Mouse (Mus musculus): Measurements from ENCODE around the gene C3.

Gene C3

DNA sequence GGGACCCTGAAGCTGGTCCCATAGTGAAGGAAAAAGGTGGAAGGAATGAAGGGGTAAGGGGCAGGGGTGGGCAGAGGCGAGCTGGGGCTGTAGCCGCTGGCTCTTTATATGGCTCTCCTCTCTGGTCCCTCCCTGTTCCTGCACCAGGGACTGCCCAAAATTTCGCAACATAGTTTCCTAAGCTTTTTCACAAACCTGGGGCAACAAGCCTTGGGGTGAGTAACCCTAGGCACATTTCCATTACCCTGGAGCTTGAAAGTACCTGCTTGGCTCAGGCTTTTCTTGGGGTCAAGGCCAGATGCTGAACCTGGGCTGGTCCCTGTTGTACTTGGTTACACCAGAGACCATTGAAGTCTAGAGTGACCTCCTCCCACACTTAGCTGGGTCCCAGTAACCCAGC lies at the start of gene C3:
Gene C3, minus strand, starts transcription at position 123 of the 400 bp plus-strand sequence.
- in situ Hi-C loops (cut with MboI, MseI), result no loop called here

DNA sequence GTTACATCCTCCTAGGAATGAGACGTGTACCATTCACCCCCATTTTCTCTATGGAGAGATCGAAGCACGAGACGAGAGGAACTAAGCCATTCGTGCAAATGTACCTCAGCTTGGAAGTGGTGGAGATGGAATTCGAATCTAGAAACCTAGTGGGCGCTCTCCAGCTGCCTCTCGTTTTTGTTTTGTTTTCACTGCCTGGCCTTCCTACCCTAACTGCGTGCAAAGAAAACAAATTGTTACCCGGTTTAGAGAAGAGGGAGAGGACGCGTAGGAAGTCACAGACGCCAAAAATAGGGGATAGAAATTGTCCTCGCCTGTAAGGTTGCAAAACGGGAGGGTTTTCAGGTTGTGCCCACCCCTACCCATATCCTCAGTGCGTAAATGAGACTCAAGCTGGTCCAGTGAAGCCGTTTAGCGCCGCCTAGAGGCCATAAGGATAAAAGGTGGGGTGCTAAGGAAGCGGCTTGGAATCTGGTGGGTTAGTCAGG lies 48.7 kb upstream of the C3 start:
- in situ Hi-C loops (cut with MboI, MseI), result loop anchor here (25.0 kb wide), 1 partner anchor 1264 kb away; the partner anchor contains the start of genes Mpnd and Stap2

DNA sequence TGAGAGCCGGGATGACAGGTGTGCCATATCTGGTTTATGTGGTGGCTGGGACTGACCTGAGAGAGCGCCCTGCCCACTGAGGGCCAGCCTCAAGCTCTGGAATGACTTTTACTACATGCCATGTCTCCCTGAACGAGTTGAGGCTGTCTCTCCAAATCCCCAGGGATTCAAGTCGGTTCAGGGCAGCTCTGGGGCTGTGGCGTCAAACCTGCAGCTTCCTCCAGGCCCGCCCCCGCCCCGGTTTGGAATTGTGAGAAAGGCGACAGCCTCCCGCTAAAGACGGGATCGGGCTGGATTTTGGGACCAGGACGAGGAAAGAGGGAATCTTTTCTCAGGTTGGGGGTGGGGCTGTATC lies 48.0 kb upstream of the C3 start:
- in situ Hi-C loops (cut with MboI, MseI), result loop anchor here (25.0 kb wide), 1 partner anchor 1264 kb away; the partner anchor contains the start of genes Mpnd and Stap2

DNA sequence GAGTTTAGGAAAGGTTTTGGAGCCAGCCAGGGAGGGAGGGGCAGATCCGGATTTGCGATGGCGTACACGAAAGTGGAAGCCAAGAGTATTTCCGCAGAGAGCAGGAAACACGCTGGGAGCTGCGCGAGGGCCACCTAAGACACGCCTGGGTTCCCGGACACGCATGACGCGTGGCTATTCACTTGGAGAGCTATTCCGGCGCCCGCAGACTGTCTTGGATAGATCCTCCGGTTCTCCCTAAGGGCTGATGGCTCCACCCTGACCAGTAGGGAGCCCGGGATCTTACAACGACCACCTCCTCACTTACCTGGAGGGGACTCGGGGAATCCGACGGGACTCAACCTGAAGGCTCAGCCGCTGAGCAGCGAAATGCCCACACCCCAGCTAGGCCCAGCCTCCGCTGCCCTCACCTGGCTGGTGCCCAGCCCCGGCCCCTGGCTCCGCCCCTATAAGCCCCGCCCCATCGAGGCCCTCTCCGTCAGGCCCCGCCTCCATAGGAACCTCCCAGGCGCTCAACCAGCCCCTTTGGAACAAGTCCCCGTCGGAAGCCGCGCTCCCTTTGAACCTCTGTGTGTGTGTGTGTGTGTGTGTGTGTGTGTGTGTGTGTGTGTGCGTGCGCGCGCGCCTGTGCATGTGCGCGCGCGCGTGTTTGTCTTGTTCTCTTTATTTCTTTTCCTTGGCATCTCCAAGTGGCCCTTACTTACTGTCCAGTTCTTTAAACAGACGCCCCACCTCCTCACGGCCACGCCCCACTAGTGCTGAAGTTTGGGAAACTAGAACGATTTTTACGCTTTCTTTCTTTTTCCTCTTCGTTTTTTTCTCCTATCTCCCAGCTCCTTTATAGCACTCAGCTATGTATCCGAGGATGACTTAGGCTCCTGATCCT lies 47.4 kb upstream of the C3 start:
- in situ Hi-C loops (cut with MboI, MseI), result loop anchor here (25.0 kb wide), 1 partner anchor 1263 kb away; the partner anchor contains the start of genes Mpnd and Stap2

DNA sequence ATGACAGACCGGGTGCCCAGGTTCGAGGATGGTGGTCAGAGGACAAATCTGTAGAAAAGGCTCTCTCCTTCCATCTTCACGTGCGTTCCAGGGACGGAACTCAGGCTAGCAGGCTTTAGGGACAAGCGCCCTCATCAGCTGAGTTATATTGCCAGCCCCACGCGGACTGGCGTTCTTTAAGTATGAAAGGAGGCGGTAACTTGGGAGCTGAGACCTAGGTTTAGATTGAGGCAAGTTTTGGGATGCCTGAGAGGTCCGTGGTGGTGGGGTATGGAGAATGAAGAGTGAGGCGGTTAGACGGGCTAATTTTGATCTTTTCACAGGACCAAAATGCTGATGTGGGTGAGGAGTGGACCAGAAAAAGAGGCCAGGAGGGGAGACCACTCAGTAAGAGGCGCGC lies 46.8 kb upstream of the C3 start:
- in situ Hi-C loops (cut with MboI, MseI), result loop anchor here (25.0 kb wide), 2 partner anchors 962 to 1262 kb away; partner anchors contain the start of genes Arrdc5, Mpnd, Stap2 and Uhrf1

DNA sequence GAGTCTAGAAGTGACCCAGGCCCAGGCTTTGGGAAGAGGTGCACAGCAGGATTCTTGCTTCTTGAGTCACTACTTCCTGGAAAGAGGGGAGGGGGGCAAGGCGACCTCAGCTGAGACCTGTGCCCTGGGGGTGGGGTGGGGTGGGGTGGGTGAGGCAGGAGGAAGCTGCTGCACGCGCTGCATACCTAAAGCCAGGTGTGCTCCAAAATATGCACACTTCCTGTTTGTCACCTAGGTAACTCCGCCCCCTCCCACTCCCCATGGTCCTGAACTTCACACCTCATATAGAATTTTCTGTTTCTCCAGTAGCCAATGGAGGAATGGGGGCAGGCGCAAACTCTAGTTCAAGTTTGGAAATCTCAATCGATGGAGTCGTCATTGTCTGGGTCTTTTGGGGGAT lies 45.9 kb upstream of the C3 start:
- in situ Hi-C loops (cut with MboI, MseI), result loop anchor here (25.0 kb wide), 1 partner anchor 962 kb away; the partner anchor contains the start of genes Arrdc5 and Uhrf1

DNA sequence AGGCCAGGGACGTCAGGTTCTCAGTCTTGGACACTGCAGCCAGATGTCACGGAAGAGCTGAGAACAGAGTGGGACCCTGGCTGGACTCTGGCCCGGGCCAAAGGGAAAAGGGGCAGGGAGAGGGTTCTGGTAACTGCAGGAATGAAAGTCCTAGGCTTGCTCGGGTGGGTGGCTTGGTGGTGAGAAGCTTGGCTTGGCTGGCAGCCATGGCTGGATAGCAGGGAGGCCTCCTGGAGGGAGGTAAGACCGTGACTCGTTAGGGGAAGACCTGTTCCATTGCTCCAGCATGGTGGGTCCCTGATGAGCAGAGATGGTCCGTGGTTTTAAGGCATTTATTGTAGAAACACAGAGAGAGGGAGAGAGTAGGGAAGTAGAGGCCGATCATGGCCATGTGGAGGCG lies 43.4 kb upstream of the C3 start:
- in situ Hi-C loops (cut with MboI, MseI), result loop anchor here (25.0 kb wide), 1 partner anchor 959 kb away; the partner anchor contains the start of genes Arrdc5 and Uhrf1

DNA sequence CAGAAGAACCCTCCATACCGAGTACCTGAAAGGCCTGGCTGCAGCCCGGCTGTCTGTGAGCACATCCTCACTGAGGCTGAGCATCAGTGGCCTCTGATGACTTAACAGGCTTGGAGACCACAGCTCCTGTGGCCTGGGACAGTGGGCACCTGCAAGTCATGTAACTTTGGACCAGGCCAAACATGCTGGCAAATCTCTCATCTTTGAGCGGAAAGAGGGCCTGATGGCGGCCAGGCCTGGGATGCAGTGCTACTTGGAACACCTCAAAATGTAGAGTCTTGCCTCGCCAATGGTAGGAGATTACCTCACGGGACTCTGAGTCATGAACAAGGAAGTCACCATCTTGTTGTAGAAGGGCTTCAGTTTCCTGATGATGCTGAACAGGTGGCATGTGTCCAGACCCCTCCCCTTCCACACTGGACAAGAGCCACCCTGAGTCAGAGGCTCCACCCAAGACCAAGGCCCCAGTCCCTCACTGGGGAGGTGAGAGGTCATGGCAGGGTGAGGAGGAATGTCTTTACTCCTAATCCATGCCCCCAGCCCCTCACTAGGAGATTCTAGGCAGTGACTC lies 39.7 kb upstream of the C3 start:
- in situ Hi-C loops (cut with MboI, MseI), result loop anchor here (25.0 kb wide), 1 partner anchor 955 kb away; the partner anchor contains the start of genes Arrdc5 and Uhrf1

DNA sequence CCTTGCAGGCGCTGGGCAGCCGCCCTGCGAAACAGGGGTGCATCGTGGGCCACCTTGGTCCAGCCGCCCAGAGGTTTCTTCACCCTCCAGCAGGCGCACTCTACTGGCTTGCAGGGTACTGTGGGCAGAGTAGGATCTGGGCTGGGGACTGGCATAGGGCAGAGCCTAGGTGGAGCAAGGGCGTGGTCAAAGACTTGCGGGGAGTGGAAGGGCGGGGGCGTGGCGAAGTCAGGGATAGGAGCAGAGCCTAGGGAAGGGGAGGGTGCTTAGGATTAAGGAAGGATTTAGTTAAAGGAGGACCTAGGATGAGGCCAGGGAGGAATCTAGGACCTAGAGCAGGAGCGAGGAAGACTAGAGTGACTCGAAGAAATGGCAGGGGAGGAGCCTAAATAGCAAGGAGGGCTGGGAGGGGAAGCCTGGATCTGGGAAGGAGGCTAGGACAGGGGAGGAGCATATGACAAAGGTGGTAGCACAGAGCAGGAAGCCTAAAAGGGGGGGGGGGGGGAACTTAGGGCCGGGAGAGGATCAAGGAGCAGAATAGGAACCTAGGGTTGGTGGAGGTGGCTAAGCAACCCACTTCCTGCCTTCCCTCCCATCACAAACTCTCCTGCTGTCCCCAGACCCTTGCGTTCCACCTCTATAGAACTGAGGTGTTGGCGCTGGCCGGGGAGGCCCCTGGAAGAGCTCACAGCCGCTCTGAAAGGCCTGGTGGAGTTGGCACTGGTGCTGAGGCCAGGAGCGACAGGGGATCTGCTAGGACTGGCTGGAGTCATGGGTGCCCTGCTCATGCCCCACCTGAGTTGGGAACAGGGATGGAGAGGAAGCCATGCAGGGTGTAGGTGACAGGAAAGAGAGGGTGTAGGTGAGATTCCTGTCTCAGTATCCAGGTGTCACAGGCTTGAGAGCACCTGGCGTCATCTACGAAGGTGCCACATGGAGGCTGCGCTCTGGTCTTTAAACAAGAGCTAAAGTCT lies 37.3 kb upstream of the C3 start:
- in situ Hi-C loops (cut with MboI, MseI), result loop anchor here (25.0 kb wide), 1 partner anchor 953 kb away; the partner anchor contains the start of genes Arrdc5 and Uhrf1

DNA sequence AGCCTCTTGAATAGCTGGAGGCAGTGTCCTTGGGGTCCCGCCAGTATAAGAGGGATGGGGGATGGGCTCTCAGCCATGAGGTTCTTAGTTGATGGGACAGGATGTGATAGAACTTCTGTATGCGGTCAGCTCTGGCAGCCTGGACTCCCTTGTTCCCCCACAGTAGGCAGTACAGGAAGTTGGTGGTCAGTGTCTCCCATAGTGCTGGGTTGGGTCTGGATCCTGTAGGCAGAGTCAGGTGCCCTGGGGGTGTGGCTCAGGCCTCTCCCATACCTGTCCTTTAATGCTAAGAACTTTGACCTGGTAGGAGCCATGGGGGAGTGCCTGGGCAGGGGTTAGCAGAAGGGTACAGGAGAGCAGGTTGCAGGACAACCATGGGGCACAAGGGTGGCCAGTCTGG lies 36.2 kb upstream of the C3 start:
- in situ Hi-C loops (cut with MboI, MseI), result loop anchor here (25.0 kb wide), 1 partner anchor 952 kb away; the partner anchor contains the start of genes Arrdc5 and Uhrf1

DNA sequence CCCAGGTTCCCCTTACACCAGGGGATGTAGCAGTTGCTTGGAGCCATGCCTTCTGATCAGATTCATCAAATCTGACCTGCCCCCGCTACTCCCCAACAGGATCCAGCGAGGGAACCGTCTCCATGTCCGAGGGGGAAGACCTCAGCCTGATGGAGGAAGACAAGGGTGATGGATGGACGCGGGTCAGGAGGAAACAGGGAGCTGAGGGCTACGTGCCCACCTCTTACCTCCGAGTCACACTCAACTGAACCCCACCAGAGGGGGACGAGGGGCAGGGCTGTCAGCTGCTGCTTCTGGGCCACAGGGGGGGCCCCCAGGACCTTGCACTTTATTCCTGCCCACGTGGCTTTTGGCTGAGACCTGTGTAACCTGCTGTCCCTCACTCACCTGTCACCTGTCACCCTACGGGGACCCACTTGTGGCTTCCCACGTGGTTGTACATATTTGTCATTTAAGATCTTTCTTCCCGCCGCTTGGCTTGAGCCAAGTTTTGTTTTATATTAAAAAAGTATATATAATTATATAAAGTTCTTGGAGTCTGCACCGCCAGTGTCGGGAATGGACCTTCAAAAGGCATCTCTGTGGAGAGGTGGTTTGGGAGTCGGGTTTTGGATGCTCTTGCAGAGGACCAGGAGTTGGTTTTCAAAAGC lies 35.1 kb upstream of the C3 start:
- in situ Hi-C loops (cut with MboI, MseI), result loop anchor here (25.0 kb wide), 1 partner anchor 951 kb away; the partner anchor contains the start of genes Arrdc5 and Uhrf1

DNA sequence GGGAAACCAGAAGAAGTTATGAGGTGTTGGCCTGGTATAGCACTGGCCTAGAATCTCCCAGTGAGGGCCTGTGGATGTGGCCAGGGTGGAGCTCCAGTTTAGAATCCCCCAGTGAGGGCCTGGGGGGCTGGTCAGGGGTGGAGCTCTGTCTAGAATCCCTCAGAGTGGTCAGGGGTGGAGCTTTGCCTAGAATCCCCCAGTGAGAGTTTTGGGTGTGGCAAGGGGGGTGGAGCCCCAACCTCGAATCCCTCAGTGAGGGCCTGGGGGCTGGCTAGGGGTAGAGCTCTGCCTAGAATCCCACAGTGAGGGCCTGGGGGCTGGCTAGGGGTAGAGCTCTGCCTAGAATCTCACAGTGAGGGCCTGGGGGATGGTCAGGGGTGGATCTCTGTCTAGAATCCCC lies 33.9 kb upstream of the C3 start:
- in situ Hi-C loops (cut with MboI, MseI), result loop anchor here (25.0 kb wide), 1 partner anchor 949 kb away; the partner anchor contains the start of genes Arrdc5 and Uhrf1

DNA sequence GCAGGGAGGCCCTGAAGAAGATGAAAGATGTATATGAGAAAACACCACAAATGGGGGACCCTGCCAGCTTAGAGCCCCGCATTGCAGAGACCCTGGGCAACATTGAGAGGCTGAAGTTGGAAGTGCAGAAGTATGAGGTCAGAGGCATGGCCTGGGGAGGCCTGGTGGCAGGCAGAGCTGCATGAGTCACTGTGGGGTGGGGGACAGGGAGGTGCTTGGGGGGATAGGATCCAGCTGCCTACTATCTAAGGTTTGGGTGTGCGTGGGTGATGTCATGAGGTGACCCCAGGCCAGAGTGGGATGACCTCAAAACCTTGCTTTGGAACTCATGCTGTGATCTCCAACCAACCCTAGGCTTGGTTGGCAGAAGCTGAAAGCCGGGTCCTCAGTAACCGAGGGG lies 33.4 kb upstream of the C3 start:
- in situ Hi-C loops (cut with MboI, MseI), result loop anchor here (25.0 kb wide), 1 partner anchor 949 kb away; the partner anchor contains the start of genes Arrdc5 and Uhrf1

DNA sequence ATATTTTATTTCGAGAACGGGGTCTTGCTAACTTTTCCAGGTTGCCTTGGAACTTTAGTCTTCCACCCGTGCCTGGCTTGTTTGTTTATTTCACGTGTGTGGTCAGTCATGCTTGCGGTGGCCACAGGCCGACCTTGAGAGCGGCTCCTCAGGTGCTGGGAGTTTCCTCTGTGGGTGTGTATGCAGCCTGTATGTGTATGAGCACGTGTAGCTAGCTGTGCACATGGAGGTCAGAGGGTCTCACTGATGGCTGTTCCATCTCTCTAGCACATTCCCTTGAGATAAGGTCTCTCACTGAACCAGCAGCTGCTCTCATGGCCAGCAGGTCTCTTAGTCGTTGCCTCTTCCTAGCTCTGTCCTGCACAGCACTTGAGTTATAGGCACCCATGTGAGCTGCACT lies 32.4 kb upstream of the C3 start:
- in situ Hi-C loops (cut with MboI, MseI), result loop anchor here (25.0 kb wide), 1 partner anchor 948 kb away; the partner anchor contains the start of genes Arrdc5 and Uhrf1

DNA sequence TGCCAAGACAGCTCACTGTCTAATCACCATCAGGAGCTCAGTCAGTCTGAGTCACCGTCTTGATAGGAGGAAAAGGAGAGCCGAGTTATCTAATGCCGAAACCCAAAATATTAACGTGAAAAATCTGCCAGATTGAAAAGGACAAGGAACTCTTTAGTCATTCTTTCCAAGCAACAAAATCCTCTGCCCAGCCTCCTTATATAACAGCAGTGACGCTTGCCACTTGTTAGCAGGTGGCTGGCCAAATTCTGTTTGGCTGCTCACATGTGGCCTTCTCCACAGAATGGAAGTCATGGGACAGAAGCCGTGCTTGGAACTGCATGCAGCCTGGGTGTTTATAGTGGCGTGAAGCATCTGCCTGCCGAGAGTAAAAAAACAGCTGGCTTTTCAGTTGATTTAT lies 31.8 kb upstream of the C3 start:
- in situ Hi-C loops (cut with MboI, MseI), result loop anchor here (25.0 kb wide), 1 partner anchor 947 kb away; the partner anchor contains the start of genes Arrdc5 and Uhrf1

DNA sequence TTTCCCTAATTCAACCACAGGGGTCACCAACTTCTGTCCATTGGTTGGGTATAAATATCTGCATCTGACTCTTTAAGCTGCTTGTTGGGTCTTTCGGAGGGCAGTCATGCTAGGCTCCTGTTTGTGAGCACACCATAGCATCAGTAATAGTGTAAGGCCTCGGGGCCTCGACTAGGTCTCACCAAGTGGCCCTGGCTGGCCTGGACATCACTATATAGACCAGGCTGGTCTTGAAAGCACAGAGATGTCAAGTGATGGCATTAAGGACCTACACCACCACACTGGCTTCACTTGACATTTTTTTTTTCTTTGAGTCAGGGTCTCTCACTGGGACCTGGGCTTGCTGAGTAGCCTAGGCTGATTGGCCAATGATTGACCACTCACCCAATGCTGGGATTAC lies 30.3 kb upstream of the C3 start:
- in situ Hi-C loops (cut with MboI, MseI), result loop anchor here (25.0 kb wide), 1 partner anchor 946 kb away; the partner anchor contains the start of genes Arrdc5 and Uhrf1

DNA sequence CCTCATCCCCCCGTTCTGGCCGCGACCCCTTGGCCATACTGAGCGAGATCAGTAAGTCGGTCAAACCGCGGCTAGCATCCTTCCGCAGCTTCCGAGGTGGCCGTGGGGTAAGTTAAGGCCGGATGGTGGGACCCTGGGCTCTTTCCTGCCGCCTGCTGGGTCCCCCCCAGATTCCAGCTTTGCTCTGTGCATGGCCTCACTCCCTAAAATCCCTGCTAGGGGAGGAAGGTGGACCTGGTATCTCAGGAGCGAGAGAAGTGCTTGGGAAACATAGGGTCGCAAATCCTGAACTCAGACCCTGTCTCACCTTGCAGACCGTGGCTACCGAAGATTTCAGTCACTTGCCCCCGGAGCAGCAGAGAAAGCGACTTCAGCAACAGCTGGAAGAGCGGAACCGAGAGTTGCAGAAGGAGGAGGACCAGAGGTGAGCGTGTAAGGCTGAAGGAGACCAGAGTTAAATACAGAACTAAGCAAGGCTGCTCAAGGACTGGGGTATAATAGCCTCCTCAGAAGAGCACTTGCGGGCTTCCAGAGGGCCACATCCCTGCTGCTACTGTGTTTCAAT lies 29.1 kb upstream of the C3 start:
- in situ Hi-C loops (cut with MboI, MseI), result loop anchor here (25.0 kb wide), 1 partner anchor 945 kb away; the partner anchor contains the start of genes Arrdc5 and Uhrf1

DNA sequence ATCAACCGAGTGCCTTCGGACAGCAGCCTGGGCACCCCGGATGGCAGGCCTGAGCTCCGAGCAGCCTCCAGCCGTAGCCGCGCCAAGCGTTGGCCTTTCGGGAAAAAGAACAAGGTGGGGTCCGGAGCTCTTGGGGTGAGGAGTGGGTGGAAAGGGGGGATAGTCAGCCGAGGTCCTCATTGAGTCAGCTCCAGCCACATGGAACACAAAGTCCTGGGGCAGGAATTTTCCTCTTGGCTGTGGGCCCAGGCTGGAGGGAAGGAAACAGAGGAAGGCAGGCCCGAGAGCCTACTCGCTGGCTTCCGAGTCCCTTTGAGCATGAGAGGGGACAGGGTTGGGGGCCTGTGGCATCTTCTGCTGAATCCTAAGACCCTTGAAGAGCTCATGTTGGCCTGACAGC lies 27.4 kb upstream of the C3 start:
- in situ Hi-C loops (cut with MboI, MseI), result loop anchor here (25.0 kb wide), 1 partner anchor 943 kb away; the partner anchor contains the start of genes Arrdc5 and Uhrf1

DNA sequence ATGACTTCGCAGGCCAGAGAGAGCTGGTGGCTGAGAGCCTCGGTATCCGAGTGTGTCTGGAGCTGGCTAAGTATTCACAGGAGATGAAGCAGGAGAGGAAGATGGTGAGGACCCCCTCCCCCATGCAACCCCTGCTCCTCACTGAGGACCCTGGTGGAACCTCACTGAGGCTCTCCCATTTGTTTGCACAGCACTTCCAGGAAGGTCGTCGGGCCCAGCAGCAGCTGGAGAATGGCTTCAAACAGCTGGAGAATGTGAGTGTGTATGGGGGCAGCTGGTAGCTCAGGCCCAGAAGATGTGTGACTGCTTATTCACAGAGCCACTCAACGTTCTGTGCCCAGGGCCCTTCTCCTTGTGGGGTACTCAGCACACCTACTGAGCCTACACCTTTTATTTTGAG lies 25.4 kb upstream of the C3 start:
- in situ Hi-C loops (cut with MboI, MseI), result loop anchor here (25.0 kb wide), 1 partner anchor 941 kb away; the partner anchor contains the start of genes Arrdc5 and Uhrf1
